Mouse (Mus musculus) liver, embryonic 14.5 days (tissue): ENCODE results near the gene Myom1. TPM values are rescaled to one million over a fixed set of nuclear protein-coding genes. Genes with fewer than 3 reads are reported as not detected.

Experiments
- ATAC-seq: fragments of 200-750 bp; cut with Nextera tagmentation; 2 replicates; pipeline ENCODE4 v1.8.0; 2017; ENCODE audit warnings: moderate number of reproducible peaks, mild to moderate bottlenecking, moderate library complexity; ENCODE audit not compliant: insufficient read depth
- DNase-seq, 3 experiments: peaks; one replicate each; pipeline ENCODE4 v3.0.0-alpha.2; 2012 to 2013; ENCODE audit warnings: low read depth in 3 of 3, low spot score in 3 of 3
- H3K27ac ChIP-seq: fragments of 300-500 bp; sonication (generic); 2 replicates; pipeline ENCODE4 v1.5.1; 2014; ENCODE audit warnings: moderate library complexity, mild to moderate bottlenecking, control low read depth, inconsistent platforms
- H3K27me3 ChIP-seq: fragments of 300-500 bp; sonication (generic); 2 replicates; pipeline ENCODE4 v1.6.1; 2014; ENCODE audit warnings: mild to moderate bottlenecking, low read length, moderate library complexity; ENCODE audit not compliant: control insufficient read depth, insufficient read depth
- H3K36me3 ChIP-seq: fragments of 300-500 bp; sonication (generic); replicated peaks from 2 replicates; pipeline ENCODE4 v1.6.1; 2014; ENCODE audit warnings: low read depth; ENCODE audit not compliant: control insufficient read depth, insufficient read depth
- H3K4me1 ChIP-seq, 2 experiments: fragments of 200-500 bp in 1 of 2; fragments of 300-500 bp in 1 of 2; sonication (generic) in 1 of 2; replicated peaks; 2 replicates each; pipeline ENCODE4 v1.6.1; 2012 to 2014; ENCODE audit warnings: antibody characterized with exemption in 1 of 2, inconsistent platforms in 1 of 2, low read length in 1 of 2; ENCODE audit not compliant: control insufficient read depth in 2 of 2, insufficient read depth in 2 of 2
- H3K4me2 ChIP-seq: fragments of 300-500 bp; sonication (generic); 2 replicates; pipeline ENCODE4 v1.6.1; 2014; ENCODE audit warnings: low read depth, mild to moderate bottlenecking, control low read depth, moderate library complexity
- H3K4me3 ChIP-seq, 2 experiments: fragments of 200-500 bp in 1 of 2; fragments of 300-500 bp in 1 of 2; sonication (generic) in 1 of 2; 2 replicates each; pipeline ENCODE4 v1.5.1; 2012 to 2014; ENCODE audit warnings: low read depth in 2 of 2, low read length in 2 of 2, mild to moderate bottlenecking in 2 of 2, control low read depth in 1 of 2, inconsistent platforms in 1 of 2, moderate library complexity in 1 of 2; ENCODE audit not compliant: insufficient read depth in 1 of 2
- H3K9ac ChIP-seq: fragments of 300-500 bp; sonication (generic); replicated peaks from 2 replicates; pipeline ENCODE4 v1.6.1; 2014; ENCODE audit warnings: mild to moderate bottlenecking, control low read depth, moderate library complexity
- H3K9me3 ChIP-seq: fragments of 300-500 bp; sonication (generic); 2 replicates; pipeline ENCODE4 v1.6.1; 2016; ENCODE audit warnings: low read length, mixed read lengths; ENCODE audit not compliant: control insufficient read depth
- CTCF ChIP-seq: IDR thresholded peaks from 2 replicates; pipeline ENCODE4 v1.5.1; 2016; ENCODE audit warnings: antibody characterized with exemption, low read depth, control low read depth
- EP300 ChIP-seq: IDR thresholded peaks from 2 replicates; pipeline ENCODE4 v1.6.1; 2016; ENCODE audit warnings: antibody characterized with exemption, low read depth
- WGBS: fragments of 180-500 bp; shearing (Covaris S2); extraction: QIAGEN DNeasy Blood & Tissue Kit; methylation state at CpG from one replicate; pipeline ENCODE4 v1.1.7; 2014; ENCODE audit not compliant: insufficient replicate concordance; 5-methylcytosine and 5-hydroxymethylcytosine counted together
- polyA plus RNA-seq, 2 experiments: library from polyadenylated mRNA; depleted of rRNA in 1 of 2; stranded (reverse) in 1 of 2; unstranded in 1 of 2; fragments of >200 nt; fragmentation: Nextera tagmentation in 1 of 2; extraction: Ambion mirVana in 1 of 2; gene quantifications; 2 replicates each; pipeline versions ENCODE4 v1.2.1 to v1.2.3; 2012 to 2014

Myom1 gene
- polyA plus RNA-seq, 2 experiments, result 1.6 to 2.6 TPM

DNA sequence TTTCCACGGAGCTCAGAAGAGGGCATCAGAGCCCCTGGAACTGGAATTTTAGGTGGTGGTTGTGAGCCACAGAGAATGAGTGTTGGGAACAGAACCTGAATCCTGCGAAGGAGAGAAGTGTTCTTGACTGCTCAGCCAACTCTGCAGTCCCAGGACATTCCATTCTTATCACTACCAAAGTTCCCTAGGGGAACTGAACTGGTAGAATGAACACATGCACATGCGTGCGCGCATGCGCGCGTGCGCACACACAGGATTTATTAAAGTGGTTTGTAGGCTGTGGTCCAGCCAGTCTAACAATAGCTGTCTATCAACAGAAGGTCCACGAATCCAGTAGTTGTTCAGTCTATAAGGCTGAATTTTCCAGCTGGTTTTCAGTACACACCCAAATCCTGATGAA lies 21.6 kb downstream of the Myom1 start:
- DNase-seq, result no peak
- no peak for TF ChIP-seq EP300
- TF ChIP-seq CTCF, result no peak
- no peak overlapping the region for H3K4me3 ChIP-seq
- H3K36me3 ChIP-seq, result no peaks in the 10 kb centered on the region
- WGBS, result 79% methylated on average over 10 of the region's 10 CpGs
- H3K9me3 ChIP-seq, result no peaks in the 10 kb centered on the region
- H3K4me2 ChIP-seq, result no peak overlapping the region
- no peak overlapping the region for H3K27ac ChIP-seq
- peaks cover 0 to 6% of the 10 kb centered on the region in 2 experiments; a peak in 1 of 4 replicates for H3K4me1 ChIP-seq
- no peak overlapping the region for H3K9ac ChIP-seq
- H3K27me3 ChIP-seq, result no peaks in the 10 kb centered on the region
- ATAC-seq, result no peak

DNA sequence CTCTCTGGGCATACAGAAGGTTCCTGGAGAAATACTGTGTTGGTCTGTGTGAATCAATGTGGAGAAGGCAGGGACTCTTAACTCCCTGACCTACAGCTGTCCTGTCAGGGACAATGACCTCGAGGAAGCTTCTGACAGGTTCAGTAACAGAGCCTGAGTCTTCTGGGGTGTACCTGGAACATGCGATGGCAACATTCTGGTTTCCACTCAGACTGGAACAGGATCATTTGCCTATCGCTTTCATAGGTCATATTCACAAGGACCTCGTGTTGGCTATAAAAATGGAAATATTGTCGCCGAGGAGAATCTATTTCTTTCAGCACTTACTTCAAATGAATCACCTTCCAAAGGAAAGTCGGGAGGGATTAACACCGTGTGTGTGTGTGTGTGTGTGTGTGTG lies 23.5 kb downstream of the Myom1 start:
- TF ChIP-seq EP300, result no peak

DNA sequence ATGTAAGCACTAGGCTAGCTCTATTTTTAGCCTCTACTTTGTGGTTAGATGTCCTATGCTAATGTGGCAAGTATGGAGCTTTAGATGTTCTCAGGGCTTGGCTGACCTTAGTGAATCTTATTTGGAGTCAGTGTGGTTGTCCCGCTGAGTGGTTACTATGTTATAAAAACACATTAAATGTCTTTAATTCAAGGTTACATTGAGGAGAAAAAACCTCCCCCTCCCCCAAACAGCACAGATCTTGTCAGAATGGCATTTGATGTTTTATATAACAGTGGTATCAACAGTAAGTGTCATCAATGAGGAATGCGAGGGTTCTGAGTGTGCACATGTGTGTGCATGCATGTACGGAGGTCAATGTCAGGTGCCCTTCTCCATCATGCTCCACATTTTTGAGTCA lies 24.8 kb downstream of the Myom1 start:
- DNase-seq (no peak), ATAC-seq (no peak)
- H3K36me3 ChIP-seq, result no peaks in the 10 kb centered on the region
- H3K9me3 ChIP-seq, result no peaks in the 10 kb centered on the region
- no peaks in the 10 kb centered on the region for H3K4me1 ChIP-seq
- no peak overlapping the region for H3K4me2 ChIP-seq
- H3K4me3 ChIP-seq, result no peak overlapping the region
- no peak overlapping the region for H3K9ac ChIP-seq
- TF ChIP-seq EP300, result no peak
- TF ChIP-seq CTCF, result no peak
- H3K27me3 ChIP-seq, result no peaks in the 10 kb centered on the region
- 70% methylated on average over 3 of the region's 3 CpGs for WGBS
- H3K27ac ChIP-seq, result no peak overlapping the region

More for the DNA sequence above, 23.5 kb downstream of the Myom1 start:
- Histone ChIP-seq H3K27me3 (no peaks in the 10 kb centered on the region), H3K9me3 (no peaks in the 10 kb centered on the region), H3K27ac (no peak overlapping the region), H3K4me3 (no peak overlapping the region), H3K4me1 (no peaks in the 10 kb centered on the region), H3K9ac (no peak overlapping the region), H3K4me2 (no peak overlapping the region), H3K36me3 (no peaks in the 10 kb centered on the region)
- DNase-seq, result no peak
- 62% methylated on average over 8 of the region's 8 CpGs for WGBS
- ATAC-seq, result no peak

DNA sequence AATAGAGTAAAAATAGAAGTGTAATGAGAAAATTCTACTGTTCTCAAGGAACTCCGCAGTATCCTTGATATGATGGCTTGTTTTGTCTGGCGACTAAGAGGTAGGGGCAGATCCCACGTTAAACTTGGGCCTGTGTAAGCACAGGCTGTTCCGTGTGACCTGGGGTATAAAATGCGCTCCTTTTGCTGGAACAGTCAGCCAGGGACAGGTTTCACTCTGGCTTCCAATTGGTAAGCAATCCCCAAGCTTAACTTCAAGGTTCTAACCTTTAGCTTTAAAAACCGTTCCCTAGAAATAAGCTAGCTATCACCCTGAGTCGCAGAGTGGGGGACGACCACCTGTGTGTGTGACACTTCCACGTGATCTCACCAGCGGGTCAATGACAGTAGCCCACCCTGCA lies 30.3 kb downstream of the Myom1 start:
- Histone ChIP-seq H3K27me3 (no peaks in the 10 kb centered on the region), H3K4me3 (no peak overlapping the region), H3K4me2 (no peak overlapping the region), H3K9me3 (no peaks in the 10 kb centered on the region), H3K36me3 (no peaks in the 10 kb centered on the region), H3K4me1 (no peaks in the 10 kb centered on the region), H3K27ac (no peak overlapping the region), H3K9ac (no peak overlapping the region)
- ATAC-seq, result no peak
- no peak for DNase-seq
- 71% methylated on average over 10 of the region's 10 CpGs for WGBS
- TF ChIP-seq CTCF (no peak), EP300 (no peak)

DNA sequence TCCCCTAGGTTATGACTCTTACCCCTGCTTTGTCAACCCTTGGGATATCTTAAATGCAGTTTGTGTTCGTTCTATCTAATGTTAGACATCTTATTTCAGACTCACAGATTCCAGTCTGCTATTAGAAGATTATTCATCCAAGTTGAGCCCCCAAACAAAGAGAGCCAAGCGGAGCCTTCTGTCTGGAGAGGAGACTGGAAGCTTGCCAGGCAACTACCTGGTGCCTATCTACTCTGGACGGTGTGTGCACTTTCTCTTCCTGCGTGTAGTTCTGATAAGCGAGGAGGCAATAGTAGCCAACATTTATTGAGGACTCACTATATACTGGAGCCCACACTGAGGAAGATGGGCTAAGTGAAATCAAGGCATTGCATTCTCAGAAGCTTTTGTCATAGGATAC lies 32.0 kb downstream of the Myom1 start:
- TF ChIP-seq CTCF, result no peak
- TF ChIP-seq EP300, result no peak
- H3K27me3 ChIP-seq, result no peaks in the 10 kb centered on the region
- ATAC-seq (no peak), DNase-seq (no peak)
- H3K9me3 ChIP-seq, result no peaks in the 10 kb centered on the region
- WGBS, result 47% methylated on average over 5 of the region's 5 CpGs
- no peak overlapping the region for H3K9ac ChIP-seq
- H3K4me2 ChIP-seq, result no peak overlapping the region
- no peaks in the 10 kb centered on the region for H3K4me1 ChIP-seq
- no peaks in the 10 kb centered on the region for H3K36me3 ChIP-seq
- H3K27ac ChIP-seq, result no peak overlapping the region
- no peak overlapping the region for H3K4me3 ChIP-seq

DNA sequence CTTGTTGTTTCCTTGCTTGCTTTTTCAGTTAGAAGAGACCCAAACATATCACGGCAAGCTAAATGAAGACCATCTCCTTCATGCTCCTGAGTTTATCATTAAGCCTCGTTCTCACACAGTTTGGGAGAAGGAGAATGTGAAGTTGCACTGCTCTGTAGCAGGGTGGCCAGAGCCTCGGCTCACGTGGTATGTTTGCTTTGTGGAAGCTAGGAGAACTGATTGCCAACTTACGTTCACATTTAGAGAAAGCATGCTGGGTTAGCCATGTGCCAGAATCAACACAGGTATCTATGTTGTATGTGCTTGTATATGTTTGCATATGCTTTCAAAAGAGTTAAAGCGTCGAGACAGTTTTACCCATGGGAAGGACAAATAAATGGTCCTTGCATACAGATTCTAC lies 34.8 kb downstream of the Myom1 start:
- H3K27me3 ChIP-seq, result no peaks in the 10 kb centered on the region
- H3K9me3 ChIP-seq, result no peaks in the 10 kb centered on the region
- TF ChIP-seq EP300 (no peak), CTCF (no peak)
- H3K4me1 ChIP-seq, result no peaks in the 10 kb centered on the region
- no peak overlapping the region for H3K9ac ChIP-seq
- no peak overlapping the region for H3K4me3 ChIP-seq
- DNase-seq (no peak), ATAC-seq (no peak)
- H3K4me2 ChIP-seq, result no peak overlapping the region
- H3K36me3 ChIP-seq, result no peaks in the 10 kb centered on the region
- 72% methylated on average over 7 of the region's 7 CpGs for whole genome bisulfite sequencing
- no peak overlapping the region for H3K27ac ChIP-seq
